Mouse (Mus musculus) hindbrain, embryonic 16.5 days (tissue): ENCODE results near the gene Lypd6. TPM values are rescaled to one million over a fixed set of nuclear protein-coding genes. Genes with fewer than 3 reads are reported as not detected.

ENCODE experiments used
- ATAC-seq: fragments of 200-750 bp; cut with Nextera tagmentation; 2 replicates; pipeline ENCODE4 v1.8.0; 2017; ENCODE audit warnings: moderate TSS enrichment, moderate library complexity
- H3K27ac ChIP-seq: fragments of 300-500 bp; sonication (generic); 2 replicates; pipeline ENCODE4 v1.5.1; 2014; ENCODE audit warnings: low read depth, mild to moderate bottlenecking, control low read depth, low read length, moderate library complexity
- H3K27me3 ChIP-seq: fragments of 300-500 bp; sonication (generic); replicated peaks from 2 replicates; pipeline ENCODE4 v1.6.1; 2014; ENCODE audit warnings: low read length; ENCODE audit not compliant: control insufficient read depth, insufficient read depth
- H3K36me3 ChIP-seq: fragments of 300-500 bp; sonication (generic); 2 replicates; pipeline ENCODE4 v1.6.1; 2014; ENCODE audit warnings: mild to moderate bottlenecking, low read length, moderate library complexity, mixed read lengths; ENCODE audit not compliant: control insufficient read depth, insufficient read depth
- H3K4me1 ChIP-seq: fragments of 300-500 bp; sonication (generic); 2 replicates; pipeline ENCODE4 v1.6.1; 2014; ENCODE audit warnings: low read depth, low read length; ENCODE audit not compliant: control insufficient read depth, insufficient read depth
- H3K4me2 ChIP-seq: fragments of 300-500 bp; sonication (generic); 2 replicates; pipeline ENCODE4 v1.6.1; 2014; ENCODE audit warnings: mild to moderate bottlenecking, low read length, control low read depth, moderate library complexity
- H3K4me3 ChIP-seq: fragments of 300-500 bp; sonication (generic); 2 replicates; pipeline ENCODE4 v1.5.1; 2014; ENCODE audit warnings: mild to moderate bottlenecking, low read length, control low read depth, moderate library complexity
- H3K9ac ChIP-seq: fragments of 300-500 bp; sonication (generic); 2 replicates; pipeline ENCODE4 v1.6.1; 2014; ENCODE audit warnings: low read depth, mild to moderate bottlenecking, control low read depth, low read length, moderate library complexity
- H3K9me3 ChIP-seq: fragments of 300-500 bp; sonication (generic); 2 replicates; pipeline ENCODE4 v1.6.1; 2014; ENCODE audit warnings: mild to moderate bottlenecking, low read length, moderate library complexity; ENCODE audit not compliant: control insufficient read depth
- WGBS: fragments of 180-500 bp; shearing (Covaris S2); extraction: QIAGEN DNeasy Blood & Tissue Kit; methylation state at CpG from one replicate; pipeline ENCODE4 v1.1.7; 2014; 5-methylcytosine and 5-hydroxymethylcytosine counted together
- polyA plus RNA-seq: library from polyadenylated mRNA; unstranded; fragments of >200 nt; fragmentation: Nextera tagmentation; extraction: Ambion mirVana; gene quantifications from 2 replicates; pipeline ENCODE4 v1.2.1, GENCODE M21; 2015

Lypd6 gene
- polyA plus RNA-seq, 1 experiment from 2014 or later: 14.1 TPM

- H3K36me3 ChIP-seq: no peaks in the 10 kb centered on the region
- H3K4me2 ChIP-seq: no peak overlapping the region
- H3K4me3 ChIP-seq: no peak overlapping the region
- H3K9me3 ChIP-seq: no peaks in the 10 kb centered on the region
- no peaks in the 10 kb centered on the region; the same call in 1 of the 2 replicates for H3K4me1 ChIP-seq
- H3K27me3 ChIP-seq: no peaks in the 10 kb centered on the region
- 75% methylated on average over 9 of the region's 9 CpGs for WGBS
- H3K9ac ChIP-seq: no peak overlapping the region
- no peak overlapping the region for H3K27ac ChIP-seq
- no peak for ATAC-seq
Measured at GRCm38 (mm10) chr2:50120839-50121238, 54.6 kb downstream of the Lypd6 start.

DNA sequence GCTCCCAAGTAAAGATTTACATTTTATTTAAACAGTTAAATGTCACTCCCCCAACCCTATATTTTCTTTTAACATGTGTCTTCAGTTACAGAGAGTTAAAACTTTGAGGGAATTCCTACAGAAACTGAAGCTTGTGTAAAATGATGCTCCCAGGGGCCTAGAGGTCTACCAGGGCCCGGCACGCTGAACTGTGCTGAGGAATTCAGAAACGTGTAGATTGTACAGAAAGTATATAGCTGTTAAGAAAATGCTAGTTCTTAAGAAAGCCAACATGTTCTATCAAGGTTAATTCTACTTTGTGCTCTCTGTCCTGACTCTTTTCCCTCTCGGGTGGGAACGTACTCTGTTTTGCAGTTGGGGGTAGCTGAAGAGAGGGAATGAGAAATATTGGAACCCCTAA, 57.1 kb downstream of the Lypd6 start:
- 86% methylated on average over 5 of the region's 5 CpGs for WGBS
- Histone ChIP-seq H3K4me3 (no peak overlapping the region), H3K27me3 (no peaks in the 10 kb centered on the region), H3K27ac (no peak overlapping the region), H3K36me3 (no peaks in the 10 kb centered on the region), H3K4me2 (no peak overlapping the region), H3K9me3 (no peaks in the 10 kb centered on the region), H3K9ac (no peak overlapping the region), H3K4me1 (peaks cover 9% of the 10 kb centered on the region)
- ATAC-seq: no peak

DNA sequence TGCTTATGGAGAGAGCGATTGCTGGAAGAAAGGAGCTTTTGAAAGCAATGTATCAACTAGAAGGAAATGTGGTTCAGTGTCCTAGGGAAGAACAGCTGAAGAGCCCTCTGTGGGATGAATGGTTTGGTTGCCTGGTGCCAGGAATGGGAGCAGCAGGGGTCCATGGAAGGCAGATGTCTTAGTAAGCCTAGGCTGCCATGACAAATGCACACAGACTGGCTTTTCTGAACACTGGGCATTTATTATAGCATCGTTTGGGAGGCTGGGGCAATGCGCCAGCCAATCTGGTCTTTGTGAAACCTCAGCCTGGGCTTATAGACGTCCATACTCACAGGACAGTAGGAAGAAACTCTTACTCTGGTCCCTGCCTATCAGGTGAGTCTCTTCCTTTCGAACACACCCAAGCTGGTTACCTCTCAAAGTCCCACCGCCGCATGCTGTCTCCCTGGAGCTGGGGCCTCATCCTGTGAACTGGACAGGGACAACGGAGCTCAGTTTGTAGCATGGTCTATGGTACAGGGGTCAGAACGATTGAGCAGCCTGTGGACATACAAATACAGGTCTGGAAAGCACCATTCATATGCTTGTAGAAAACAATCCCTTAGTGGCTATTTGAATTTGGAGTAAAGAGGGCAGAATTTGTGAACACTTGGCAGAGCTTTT, 61.4 kb downstream of the Lypd6 start:
- peaks cover 12% of the 10 kb centered on the region for H3K4me1 ChIP-seq
- H3K36me3 ChIP-seq: no peaks in the 10 kb centered on the region
- WGBS: 50% methylated on average over 9 of the region's 9 CpGs
- H3K27ac ChIP-seq: peak overlapping the region; percentile 60; the same call in 1 of the 2 replicates
- H3K9me3 ChIP-seq: no peaks in the 10 kb centered on the region
- no peaks in the 10 kb centered on the region for H3K27me3 ChIP-seq
- H3K4me2 ChIP-seq: 0 out of 2 replicates have a peak overlapping the region, but pooled peaks have one; percentile 10
- H3K4me3 ChIP-seq: no peak overlapping the region
- H3K9ac ChIP-seq: no peak overlapping the region
- ATAC-seq: peak; percentile 89

- peaks cover 12% of the 10 kb centered on the region for H3K4me1 ChIP-seq
- no peak overlapping the region for H3K9ac ChIP-seq
- 48% methylated on average over 12 of the region's 12 CpGs for WGBS
- H3K27me3 ChIP-seq: no peaks in the 10 kb centered on the region
- peak; percentile 53; the same call in 1 of the 2 replicates for ATAC-seq
- H3K36me3 ChIP-seq: no peaks in the 10 kb centered on the region
- no peak overlapping the region for H3K4me3 ChIP-seq
- 0 out of 2 replicates have a peak overlapping the region, but pooled peaks have one; percentile 23 for H3K27ac ChIP-seq
- H3K9me3 ChIP-seq: no peaks in the 10 kb centered on the region
- H3K4me2 ChIP-seq: no peak overlapping the region
Measured at GRCm38 (mm10) chr2:50128322-50129277, 62.4 kb downstream of the Lypd6 start.

- no peak for ATAC-seq
- Histone ChIP-seq H3K4me3 (no peak overlapping the region), H3K27me3 (no peaks in the 10 kb centered on the region), H3K9ac (no peak overlapping the region), H3K27ac (no peak overlapping the region), H3K36me3 (no peaks in the 10 kb centered on the region), H3K4me1 (peaks cover 12% of the 10 kb centered on the region), H3K9me3 (no peaks in the 10 kb centered on the region), H3K4me2 (no peak overlapping the region)
- WGBS: 89% methylated on average over 3 of the region's 3 CpGs
Measured at GRCm38 (mm10) chr2:50130674-50131073, 64.4 kb downstream of the Lypd6 start.

DNA sequence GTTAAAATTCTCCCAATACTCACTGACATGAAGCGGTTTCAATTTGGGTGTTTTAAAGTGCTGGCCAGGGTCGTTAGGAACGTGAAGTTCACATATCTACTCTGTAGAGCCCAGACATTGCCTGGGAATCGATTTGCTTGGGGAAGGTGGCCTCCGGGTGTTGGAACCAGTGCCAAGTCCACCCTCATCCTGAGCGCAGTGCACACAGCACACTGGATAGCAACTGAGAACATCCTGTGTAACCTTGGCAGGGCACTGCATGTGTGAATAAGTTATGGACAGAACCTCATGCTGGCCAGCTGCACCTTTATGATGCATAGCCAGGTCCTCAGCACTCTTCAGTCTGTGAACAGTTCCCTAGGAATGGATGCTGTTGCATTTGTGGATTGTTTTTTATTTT, 77.4 kb downstream of the Lypd6 start:
- H3K27me3 ChIP-seq: no peaks in the 10 kb centered on the region
- no peaks in the 10 kb centered on the region for H3K36me3 ChIP-seq
- no peak overlapping the region for H3K4me2 ChIP-seq
- H3K4me1 ChIP-seq: no peaks in the 10 kb centered on the region
- no peak overlapping the region for H3K27ac ChIP-seq
- no peak overlapping the region for H3K9ac ChIP-seq
- WGBS: 61% methylated on average over 6 of the region's 6 CpGs
- no peaks in the 10 kb centered on the region for H3K9me3 ChIP-seq
- ATAC-seq: no peak; the same call in 1 of the 2 replicates
- no peak overlapping the region for H3K4me3 ChIP-seq

GRCm38 (mm10) chr2:50147308-50147707, 81.1 kb downstream of the Lypd6 start:
- no peak overlapping the region for H3K9ac ChIP-seq
- 82% methylated on average over 9 of the region's 9 CpGs for WGBS
- H3K27me3 ChIP-seq: no peaks in the 10 kb centered on the region
- no peaks in the 10 kb centered on the region for H3K9me3 ChIP-seq
- H3K4me3 ChIP-seq: no peak overlapping the region
- H3K36me3 ChIP-seq: no peaks in the 10 kb centered on the region
- H3K4me1 ChIP-seq: no peaks in the 10 kb centered on the region
- H3K27ac ChIP-seq: no peak overlapping the region
- no peak overlapping the region for H3K4me2 ChIP-seq
- no peak for ATAC-seq

GRCm38 (mm10) chr2:50149257-50150202, 83.3 kb downstream of the Lypd6 start:
- WGBS: 67% methylated on average over 6 of the region's 6 CpGs
- H3K4me3 ChIP-seq: no peak overlapping the region
- H3K4me1 ChIP-seq: no peaks in the 10 kb centered on the region
- no peaks in the 10 kb centered on the region for H3K9me3 ChIP-seq
- no peak overlapping the region for H3K4me2 ChIP-seq
- H3K36me3 ChIP-seq: no peaks in the 10 kb centered on the region
- H3K27me3 ChIP-seq: no peaks in the 10 kb centered on the region
- no peak overlapping the region for H3K27ac ChIP-seq
- no peak for ATAC-seq
- H3K9ac ChIP-seq: no peak overlapping the region
